Mouse (Mus musculus) cortical plate, adult 2 months (tissue): ENCODE measurements around the gene Siglech. TPM values are rescaled to one million over a fixed set of nuclear protein-coding genes. Genes with fewer than 3 reads are reported as not detected.
"Not testable (repeated sequence)": the region's sequence is repeated elsewhere in the genome, so short reads cannot be mapped to it uniquely, and the experiment has no call there.

ENCODE experiments used
- H3K27ac ChIP-seq: fragments of 200-500 bp; 2 replicates; pipeline ENCODE4 v1.5.1; 2012; ENCODE audit warnings: low read length, control low read depth, inconsistent platforms; ENCODE audit not compliant: insufficient read depth
- H3K4me1 ChIP-seq: fragments of 200-500 bp; 2 replicates; pipeline ENCODE4 v1.6.1; 2011; ENCODE audit warnings: low read length; ENCODE audit not compliant: control insufficient read depth, insufficient read depth
- H3K4me3 ChIP-seq: fragments of 200-500 bp; 2 replicates; pipeline ENCODE4 v1.5.1; 2011; ENCODE audit warnings: mild to moderate bottlenecking, low read length, control low read depth; ENCODE audit not compliant: insufficient read depth
- CTCF ChIP-seq: fragments of 200-500 bp; IDR thresholded peaks from 2 replicates; pipeline ENCODE4 v1.5.1; 2011; ENCODE audit warnings: mild to moderate bottlenecking, control low read depth, low read length; ENCODE audit not compliant: insufficient read depth; ENCODE audit errors: extremely low read depth
- POLR2A ChIP-seq: fragments of 200-500 bp; IDR thresholded peaks from 2 replicates; pipeline ENCODE4 v1.6.1; 2011; ENCODE audit warnings: mild to moderate bottlenecking, low read length, control low read depth; ENCODE audit not compliant: insufficient read depth; ENCODE audit errors: extremely low read depth
- polyA plus RNA-seq: library from polyadenylated mRNA; depleted of rRNA; stranded (reverse); fragments of >200 nt; gene quantifications from 2 replicates; pipeline ENCODE4 v1.2.3, GENCODE M21; 2012

Gene Siglech
- polyA plus RNA-seq, 1 experiment = 33.7 TPM

GRCm38 (mm10) chr7:55780011-55780410 is 12.0 kb downstream of the Siglech start:
- H3K27ac ChIP-seq = no peak overlapping the region
- H3K4me3 ChIP-seq = no peak overlapping the region
- TF ChIP-seq CTCF (no peak), POLR2A (no peak)
- no peaks in the 10 kb centered on the region for H3K4me1 ChIP-seq

GRCm38 (mm10) chr7:55782493-55782892 is 14.5 kb downstream of the Siglech start:
- H3K4me3 ChIP-seq = no peak overlapping the region
- H3K27ac ChIP-seq = no peak overlapping the region
- no peaks in the 10 kb centered on the region for H3K4me1 ChIP-seq
- TF ChIP-seq POLR2A (no peak), CTCF (no peak)

GRCm38 (mm10) chr7:55784580-55784979 is 16.6 kb downstream of the Siglech start:
- no peak for TF ChIP-seq CTCF
- TF ChIP-seq POLR2A = 0 out of 2 replicates have a peak, but pooled peaks have one; percentile 9
- no peaks in the 10 kb centered on the region for H3K4me1 ChIP-seq
- no peak overlapping the region for H3K4me3 ChIP-seq
- peak overlapping the region; percentile 76 for H3K27ac ChIP-seq

- H3K4me3 ChIP-seq, H3K27ac ChIP-seq, H3K4me1 ChIP-seq: not testable (repeated sequence)
Observed at GRCm38 (mm10) chr7:55790586-55790985, 22.6 kb downstream of the Siglech start.

GRCm38 (mm10) chr7:55792280-55792679 is 24.3 kb downstream of the Siglech start:
- no peak overlapping the region for H3K27ac ChIP-seq
- H3K4me1 ChIP-seq = peaks cover 8% of the 10 kb centered on the region
- H3K4me3 ChIP-seq = no peak overlapping the region
- TF ChIP-seq POLR2A (no peak), CTCF (no peak)

GRCm38 (mm10) chr7:55793236-55793951 is 25.4 kb downstream of the Siglech start:
- Histone ChIP-seq H3K4me3 (peak overlapping the region; percentile 78), H3K27ac (0 out of 2 replicates have a peak overlapping the region, but pooled peaks have one; percentile 17), H3K4me1 (peaks cover 8% of the 10 kb centered on the region)
- TF ChIP-seq POLR2A (no peak), CTCF (no peak)

- H3K4me3 ChIP-seq = peak within 1 kb of the TSS; percentile 78
- 0 out of 2 replicates have a peak within 1 kb of the TSS, but pooled peaks have one; percentile 17 for H3K27ac ChIP-seq
- TF ChIP-seq CTCF (no peak), POLR2A (peak; percentile 90)
Observed at GRCm38 (mm10) chr7:55793952-55794603, 26.1 kb downstream of the Siglech start, which contains the start of gene Tubgcp5. Tubgcp5 (plus strand) TSS chr7:55794154.

GRCm38 (mm10) chr7:55799981-55800380 is 32.0 kb downstream of the Siglech start:
- H3K4me1 ChIP-seq = peaks cover 2% of the 10 kb centered on the region

More at GRCm38 (mm10) chr7:55793952-55794603, 26.1 kb downstream of the Siglech start, which contains the start of gene Tubgcp5:
- peaks cover 8% of the 10 kb centered on the region for H3K4me1 ChIP-seq

GRCm38 (mm10) chr7:55809967-55810366 is 42.0 kb downstream of the Siglech start:
- TF ChIP-seq CTCF (no peak), POLR2A (no peak)
- Histone ChIP-seq H3K4me1 (no peaks in the 10 kb centered on the region), H3K27ac (no peak overlapping the region), H3K4me3 (no peak overlapping the region)

More at GRCm38 (mm10) chr7:55799981-55800380, 32.0 kb downstream of the Siglech start:
- Histone ChIP-seq H3K4me3 (no peak overlapping the region), H3K27ac (no peak overlapping the region)
- TF ChIP-seq CTCF (no peak), POLR2A (no peak)

- H3K4me1 ChIP-seq = no peaks in the 10 kb centered on the region
- no peak overlapping the region for H3K4me3 ChIP-seq
- H3K27ac ChIP-seq = no peak overlapping the region
- TF ChIP-seq POLR2A (no peak), CTCF (no peak)
Observed at GRCm38 (mm10) chr7:55824468-55824867, 56.5 kb downstream of the Siglech start.
